Mouse (Mus musculus): ENCODE data around the gene Ficd. TPM values are rescaled to one million over a fixed set of nuclear protein-coding genes. Genes with fewer than 3 reads are reported as not detected.

Gene Ficd
- polyA plus RNA-seq, 1 experiment from 2014 or later = 8.5 TPM

- Histone ChIP-seq H3K27me3 (no peaks in the 10 kb centered on the region), H3K27ac (replicated peaks) (no peak overlapping the region), H3K4me2 (replicated peaks) (no peak overlapping the region), H3K4me3 (replicated peaks) (no peak overlapping the region), H3K9me3 (replicated peaks) (no peaks in the 10 kb centered on the region), H3K4me1 (peaks cover 6% of the 10 kb centered on the region), H3K36me3 (no peaks in the 10 kb centered on the region), H3K9ac (no peak overlapping the region)
- no peak for ATAC-seq (ENCODE audit: insufficient number of reproducible peaks, low FRiP score, low TSS enrichment, low read depth)
- 86% methylated on average over 7 of the region's 7 CpGs for WGBS
Measured at GRCm38 (mm10) chr5:113731174-113731573, 4.4 kb upstream of the Ficd start.

DNA sequence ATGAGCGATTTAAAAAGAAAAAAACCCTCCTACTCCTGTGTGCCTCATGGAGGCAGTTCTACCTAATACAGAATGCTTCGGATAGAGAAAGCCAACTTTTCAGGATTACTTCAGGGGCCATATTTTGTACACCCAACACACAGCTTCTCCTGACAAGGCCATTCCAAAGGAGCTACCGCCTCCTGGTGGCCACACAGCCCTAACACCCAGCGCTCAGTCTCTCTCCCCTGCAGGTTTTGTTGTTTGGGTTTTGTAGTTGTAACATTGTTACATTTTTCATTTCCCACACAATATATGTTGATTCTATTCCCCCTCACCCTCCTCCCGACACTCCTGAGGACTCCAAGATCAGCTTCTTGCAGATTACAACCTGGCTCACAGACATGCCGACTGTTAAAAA is 3.4 kb upstream of the Ficd start:
- Histone ChIP-seq H3K36me3 (no peaks in the 10 kb centered on the region; the same call in 1 of the 2 replicates), H3K9me3 (replicated peaks) (no peaks in the 10 kb centered on the region), H3K27ac (replicated peaks) (no peak overlapping the region), H3K4me1 (peaks cover 16% of the 10 kb centered on the region), H3K27me3 (no peaks in the 10 kb centered on the region), H3K9ac (no peak overlapping the region), H3K4me3 (replicated peaks) (no peak overlapping the region), H3K4me2 (replicated peaks) (no peak overlapping the region)
- ATAC-seq (ENCODE audit: insufficient number of reproducible peaks, low FRiP score, low TSS enrichment, low read depth) = no peak
- 25% methylated on average over 6 of the region's 6 CpGs for WGBS

DNA sequence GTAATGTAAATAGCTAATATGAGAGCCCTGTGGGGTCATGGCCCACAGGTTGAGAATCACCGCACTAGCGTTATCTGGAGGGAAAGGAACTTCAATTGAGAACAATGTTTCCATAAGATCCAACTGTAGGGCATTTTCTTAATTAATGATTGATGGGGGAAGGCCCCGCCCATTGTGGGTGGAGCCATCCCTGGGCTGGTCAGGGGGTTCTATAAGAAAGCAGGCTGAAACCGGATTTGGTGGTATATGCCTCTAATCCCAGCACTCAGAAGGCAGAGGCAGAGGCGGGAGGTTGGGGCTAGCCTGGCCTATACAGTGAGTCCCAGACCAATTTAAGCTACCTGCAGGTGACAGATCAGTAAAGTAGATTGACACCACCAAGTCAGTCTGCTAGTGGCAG is 1.2 kb upstream of the Ficd start:
- no peak for ATAC-seq (ENCODE audit: insufficient number of reproducible peaks, low FRiP score, low TSS enrichment, low read depth)
- H3K27ac ChIP-seq (replicated peaks) = no peak overlapping the region
- no peak overlapping the region for H3K4me2 ChIP-seq (replicated peaks)
- H3K4me3 ChIP-seq (replicated peaks) = no peak overlapping the region
- H3K4me1 ChIP-seq = peaks cover 18% of the 10 kb centered on the region
- peaks cover 17% of the 10 kb centered on the region for H3K36me3 ChIP-seq
- WGBS = 66% methylated on average over 5 of the region's 5 CpGs
- no peaks in the 10 kb centered on the region for H3K9me3 ChIP-seq (replicated peaks)
- H3K27me3 ChIP-seq = no peaks in the 10 kb centered on the region
- H3K9ac ChIP-seq = no peak overlapping the region

GRCm38 (mm10) chr5:113735023-113735344 is 619 bp upstream of the Ficd start:
- 0 out of 2 replicates have a peak, but pooled peaks have one; percentile 7 for ATAC-seq (ENCODE audit: insufficient number of reproducible peaks, low FRiP score, low TSS enrichment, low read depth)
- H3K4me1 ChIP-seq = peaks cover 18% of the 10 kb centered on the region
- no peak overlapping the region; the same call in 1 of the 2 replicates for H3K9ac ChIP-seq
- 29% methylated on average over 7 of the region's 7 CpGs for WGBS
- H3K4me3 ChIP-seq (replicated peaks) = peak overlapping the region; percentile 74
- peaks cover 23% of the 10 kb centered on the region for H3K36me3 ChIP-seq
- peak overlapping the region; percentile 95 for H3K27ac ChIP-seq (replicated peaks)
- H3K27me3 ChIP-seq = no peaks in the 10 kb centered on the region
- H3K9me3 ChIP-seq (replicated peaks) = no peaks in the 10 kb centered on the region
- H3K4me2 ChIP-seq (replicated peaks) = peak overlapping the region; percentile 65

GRCm38 (mm10) chr5:113736113-113736502 is 505 bp downstream of the Ficd start:
- H3K36me3 ChIP-seq = peaks cover 32% of the 10 kb centered on the region
- 3% methylated on average over 10 of the region's 10 CpGs for WGBS
- ATAC-seq (ENCODE audit: insufficient number of reproducible peaks, low FRiP score, low TSS enrichment, low read depth) = no peak
- H3K4me1 ChIP-seq = peaks cover 18% of the 10 kb centered on the region
- H3K27me3 ChIP-seq = no peaks in the 10 kb centered on the region
- peak overlapping the region; percentile 74 for H3K4me3 ChIP-seq (replicated peaks)
- no peaks in the 10 kb centered on the region for H3K9me3 ChIP-seq (replicated peaks)
- peak overlapping the region; percentile 58 for H3K9ac ChIP-seq
- H3K4me2 ChIP-seq (replicated peaks) = peak overlapping the region; percentile 76
- H3K27ac ChIP-seq (replicated peaks) = peak overlapping the region; percentile 95

DNA sequence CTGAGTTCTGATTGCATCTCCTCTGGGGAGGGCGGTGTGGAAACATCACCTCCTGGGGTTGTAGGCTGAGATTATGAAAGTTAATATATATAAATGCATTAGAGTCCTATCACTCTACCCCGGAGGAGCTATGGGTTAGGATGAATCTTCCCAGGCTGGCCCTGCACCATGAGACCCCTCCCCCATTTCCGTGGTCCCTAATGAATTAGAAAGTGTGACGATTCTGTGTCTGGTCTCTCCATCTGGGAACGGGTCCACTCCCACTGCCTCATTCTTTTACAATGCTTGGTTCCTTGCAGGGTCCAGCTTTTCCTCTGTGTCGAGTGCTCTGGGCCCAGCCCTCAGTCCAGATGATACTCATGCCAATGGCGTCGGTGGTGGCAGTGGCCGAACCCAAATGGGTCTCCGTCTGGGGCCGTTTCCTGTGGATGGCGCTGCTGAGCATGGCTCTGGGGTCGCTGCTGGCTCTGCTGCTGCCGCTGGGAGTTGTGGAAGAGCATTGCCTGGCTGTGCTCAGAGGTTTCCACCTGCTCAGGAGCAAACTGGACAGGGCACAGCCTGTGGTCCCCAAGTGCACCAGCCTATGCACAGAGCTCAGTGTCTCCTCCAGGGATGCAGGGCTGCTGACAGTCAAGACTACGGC is 1.0 kb downstream of the Ficd start:
- Histone ChIP-seq H3K4me3 (replicated peaks) (peak overlapping the region; percentile 74), H3K36me3 (peaks cover 38% of the 10 kb centered on the region), H3K27me3 (no peaks in the 10 kb centered on the region), H3K4me1 (peaks cover 18% of the 10 kb centered on the region), H3K9me3 (replicated peaks) (no peaks in the 10 kb centered on the region), H3K4me2 (replicated peaks) (peak overlapping the region; percentile 76), H3K9ac (peak overlapping the region; percentile 58), H3K27ac (replicated peaks) (peak overlapping the region; percentile 95; the same call in 1 of the 2 replicates)
- no peak for ATAC-seq (ENCODE audit: insufficient number of reproducible peaks, low FRiP score, low TSS enrichment, low read depth)
- WGBS = 35% methylated on average over 15 of the region's 15 CpGs

GRCm38 (mm10) chr5:113737607-113738237 is 2.1 kb downstream of the Ficd start:
- Histone ChIP-seq H3K9ac (no peak overlapping the region), H3K27me3 (no peaks in the 10 kb centered on the region), H3K4me3 (replicated peaks) (no peak overlapping the region), H3K4me2 (replicated peaks) (no peak overlapping the region), H3K4me1 (peaks cover 18% of the 10 kb centered on the region), H3K27ac (replicated peaks) (no peak overlapping the region), H3K36me3 (peaks cover 48% of the 10 kb centered on the region), H3K9me3 (replicated peaks) (no peaks in the 10 kb centered on the region)
- 90% methylated on average over 11 of the region's 11 CpGs for WGBS
- ATAC-seq (ENCODE audit: insufficient number of reproducible peaks, low FRiP score, low TSS enrichment, low read depth) = no peak

DNA sequence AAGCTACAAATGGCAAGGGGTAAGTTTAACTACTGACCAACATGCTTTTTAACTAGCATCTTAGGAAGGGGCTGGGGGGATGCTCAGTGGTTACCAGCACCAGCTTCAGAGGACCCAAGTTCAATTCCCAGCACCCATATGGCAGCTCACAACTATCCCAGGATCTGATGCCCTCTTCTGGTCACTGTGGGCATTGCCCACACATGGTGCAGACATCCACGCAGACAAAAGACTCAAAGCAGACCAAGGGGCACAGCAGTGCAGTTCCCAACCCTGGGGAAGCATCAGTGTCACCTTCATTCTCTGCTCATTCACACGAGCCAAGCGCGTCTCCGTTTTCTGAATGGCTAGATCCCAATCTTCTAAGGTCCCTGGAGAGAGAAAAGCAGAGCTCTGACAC is 12.0 kb downstream of the Ficd start:
- no peak for ATAC-seq (ENCODE audit: insufficient number of reproducible peaks, low FRiP score, low TSS enrichment, low read depth)
- Histone ChIP-seq H3K9ac (no peak overlapping the region), H3K9me3 (replicated peaks) (no peaks in the 10 kb centered on the region), H3K36me3 (peaks cover 99% of the 10 kb centered on the region), H3K27me3 (no peaks in the 10 kb centered on the region), H3K4me1 (no peaks in the 10 kb centered on the region), H3K4me3 (replicated peaks) (no peak overlapping the region), H3K4me2 (replicated peaks) (no peak overlapping the region), H3K27ac (replicated peaks) (no peak overlapping the region)
- 94% methylated on average over 5 of the region's 5 CpGs for WGBS

DNA sequence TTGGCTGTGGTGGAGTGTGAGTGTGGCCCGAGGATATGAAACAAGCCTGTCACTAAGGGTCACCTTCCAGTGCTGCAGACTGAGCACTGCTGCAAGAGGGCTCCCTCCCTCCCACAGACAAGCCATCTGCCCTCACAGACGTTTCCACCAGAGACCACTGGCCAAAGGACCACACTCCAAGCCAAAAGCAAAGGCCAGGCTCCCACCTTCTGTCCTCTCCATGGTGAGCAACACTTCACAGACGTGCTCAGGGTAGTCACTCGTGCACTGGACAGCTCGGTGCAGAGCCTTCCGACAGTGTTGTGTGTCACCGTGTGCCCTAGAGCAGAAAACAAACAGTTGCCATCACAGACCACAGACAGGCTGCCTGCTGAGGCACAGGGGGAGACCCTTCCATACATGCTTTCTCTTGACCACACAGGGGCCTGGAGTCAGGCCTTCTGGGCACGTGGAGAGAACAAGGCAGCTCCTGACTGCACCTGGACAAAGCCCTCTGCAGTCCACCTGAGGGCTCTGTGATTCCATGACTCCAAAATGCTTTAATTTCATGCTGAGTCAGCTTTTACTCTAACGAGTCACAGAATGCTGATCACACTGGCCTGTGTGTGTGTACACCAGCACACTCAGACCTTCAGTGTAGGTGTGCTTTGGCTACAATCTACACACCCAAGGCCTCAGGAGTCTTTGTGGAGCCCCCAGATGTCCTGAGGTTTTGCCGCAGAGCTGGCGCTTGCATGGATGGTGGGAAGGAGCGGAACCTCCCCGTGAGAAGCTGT is 13.1 kb downstream of the Ficd start:
- Histone ChIP-seq H3K4me1 (no peaks in the 10 kb centered on the region), H3K9me3 (replicated peaks) (no peaks in the 10 kb centered on the region), H3K27me3 (no peaks in the 10 kb centered on the region), H3K4me2 (replicated peaks) (no peak overlapping the region), H3K4me3 (replicated peaks) (no peak overlapping the region), H3K9ac (no peak overlapping the region), H3K36me3 (peaks cover 99% of the 10 kb centered on the region), H3K27ac (replicated peaks) (no peak overlapping the region)
- 92% methylated on average over 13 of the region's 13 CpGs for WGBS
- ATAC-seq (ENCODE audit: insufficient number of reproducible peaks, low FRiP score, low TSS enrichment, low read depth) = no peak

- Histone ChIP-seq H3K27ac (replicated peaks) (no peak overlapping the region), H3K9ac (no peak overlapping the region), H3K4me1 (no peaks in the 10 kb centered on the region), H3K9me3 (replicated peaks) (no peaks in the 10 kb centered on the region), H3K4me3 (replicated peaks) (no peak overlapping the region), H3K36me3 (peaks cover 98% of the 10 kb centered on the region), H3K27me3 (no peaks in the 10 kb centered on the region), H3K4me2 (replicated peaks) (no peak overlapping the region)
- no peak for ATAC-seq (ENCODE audit: insufficient number of reproducible peaks, low FRiP score, low TSS enrichment, low read depth)
- 84% methylated on average over 9 of the region's 9 CpGs for WGBS
Measured at GRCm38 (mm10) chr5:113751521-113752157, 16.0 kb downstream of the Ficd start.

DNA sequence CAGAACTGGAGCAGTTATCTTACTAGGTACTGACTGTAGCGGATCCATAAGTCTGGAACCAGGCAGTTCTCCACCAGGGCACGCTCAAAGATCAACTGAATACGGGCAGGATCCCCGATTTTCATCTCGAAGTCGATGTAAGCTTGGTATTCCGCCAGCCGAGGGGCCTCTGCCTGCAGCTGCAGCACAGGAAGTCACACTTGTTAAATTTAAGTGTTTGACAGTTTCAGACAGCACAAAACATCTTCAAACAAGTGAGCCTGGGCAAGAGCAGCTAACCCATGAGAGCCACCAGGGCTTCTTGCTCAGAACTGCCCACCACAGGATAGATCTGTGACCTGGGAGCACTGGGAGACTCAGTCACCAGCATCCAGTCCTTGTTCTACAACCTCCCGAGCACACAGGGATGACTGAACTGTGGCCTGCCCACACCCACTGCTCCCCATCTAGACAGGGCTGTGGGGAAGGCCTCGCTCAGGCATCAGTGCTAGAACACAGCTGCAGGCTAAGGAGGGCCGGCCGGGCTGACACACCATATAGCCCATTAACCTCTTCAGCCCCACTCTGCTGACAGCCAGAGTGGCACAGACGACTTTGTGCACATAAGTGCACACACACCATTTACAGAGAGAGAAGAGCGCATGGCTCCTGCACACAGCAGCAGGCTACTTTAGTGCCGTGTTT is 19.9 kb downstream of the Ficd start:
- H3K36me3 ChIP-seq = peaks cover 97% of the 10 kb centered on the region
- WGBS = 84% methylated on average over 15 of the region's 15 CpGs
- no peak overlapping the region for H3K9ac ChIP-seq

More for the DNA sequence above, 19.9 kb downstream of the Ficd start:
- no peaks in the 10 kb centered on the region for H3K4me1 ChIP-seq
- H3K4me2 ChIP-seq (replicated peaks) = no peak overlapping the region
- H3K4me3 ChIP-seq (replicated peaks) = no peak overlapping the region
- no peaks in the 10 kb centered on the region for H3K9me3 ChIP-seq (replicated peaks)
- no peaks in the 10 kb centered on the region for H3K27me3 ChIP-seq
- no peak for ATAC-seq (ENCODE audit: insufficient number of reproducible peaks, low FRiP score, low TSS enrichment, low read depth)
- no peak overlapping the region for H3K27ac ChIP-seq (replicated peaks)

Measured in embryonic facial prominence, embryonic 15.5 days (tissue).